Mouse (Mus musculus): ENCODE results near the gene Ptpa. TPM values are rescaled to one million over a fixed set of nuclear protein-coding genes. Genes with fewer than 3 reads are reported as not detected.

Ptpa gene
- total and polyA plus RNA-seq, 2 experiments: 18.3 to 54.3 TPM

GRCm38 (mm10) chr2:30440701-30441517 lies 25.1 kb downstream of the Ptpa start:
- Histone ChIP-seq H3K36me3 (ENCODE audit: control insufficient read depth, insufficient read depth, low read length) (peaks cover 4% of the 10 kb centered on the region; the same call in 1 of the 2 replicates), H3K27ac (replicated peaks; ENCODE audit: insufficient read depth, low read depth, low read length) (peak overlapping the region; percentile 84), H3K4me3 (ENCODE audit: insufficient read depth, low read depth, low read length) (peak overlapping the region; percentile 12; the same call in 1 of the 2 replicates), H3K79me2 (ENCODE audit: control insufficient read depth, insufficient read depth, low read length) (no peaks in the 10 kb centered on the region), H3K27me3 (ENCODE audit: control insufficient read depth, insufficient read depth, low read length) (no peaks in the 10 kb centered on the region), H3K4me1 (ENCODE audit: control insufficient read depth, insufficient read depth, low read length) (peaks cover 4% of the 10 kb centered on the region; the same call in 1 of the 2 replicates), H3K9ac (ENCODE audit: low read depth, low read length) (peak overlapping the region; percentile 26; the same call in 1 of the 2 replicates)
- 37% methylated on average over 12 of the region's 12 CpGs for WGBS
- DNase-seq (ENCODE audit: extremely low read depth, low read depth, low spot score): peak; percentile 40
- TF ChIP-seq CTCF (IDR thresholded peaks at IDR 0.05; ENCODE audit: low read depth, low read length): peak; percentile 1; the same call in 1 of the 2 replicates
- no peak for TF ChIP-seq POLR2A (IDR thresholded peaks at IDR 0.05; ENCODE audit: extremely low read depth, insufficient read depth, low read length)

GRCm38 (mm10) chr2:30441518-30442497 lies 26.0 kb downstream of the Ptpa start:
- TF ChIP-seq CTCF (IDR thresholded peaks at IDR 0.05; ENCODE audit: low read depth, low read length) (no peak), POLR2A (IDR thresholded peaks at IDR 0.05; ENCODE audit: extremely low read depth, insufficient read depth, low read length) (0 out of 2 replicates have a peak, but pooled peaks have one; percentile 10)
- no peaks in the 10 kb centered on the region for H3K27me3 ChIP-seq (ENCODE audit: control insufficient read depth, insufficient read depth, low read length)
- 62% methylated on average over 15 of the region's 15 CpGs for WGBS
- H3K79me2 ChIP-seq (ENCODE audit: control insufficient read depth, insufficient read depth, low read length): no peaks in the 10 kb centered on the region
- H3K27ac ChIP-seq (replicated peaks; ENCODE audit: insufficient read depth, low read depth, low read length): peak overlapping the region; percentile 84
- H3K36me3 ChIP-seq (ENCODE audit: control insufficient read depth, insufficient read depth, low read length): peaks cover 4% of the 10 kb centered on the region; the same call in 1 of the 2 replicates
- H3K4me3 ChIP-seq (ENCODE audit: insufficient read depth, low read depth, low read length): peak overlapping the region; percentile 8
- H3K9ac ChIP-seq (ENCODE audit: low read depth, low read length): peak overlapping the region; percentile 37
- DNase-seq (ENCODE audit: extremely low read depth, low read depth, low spot score): peak; percentile 61
- H3K4me1 ChIP-seq (ENCODE audit: control insufficient read depth, insufficient read depth, low read length): peaks cover 6% of the 10 kb centered on the region; the same call in 1 of the 2 replicates

- Histone ChIP-seq H3K4me1 (ENCODE audit: control insufficient read depth, insufficient read depth, low read length) (peaks cover 6% of the 10 kb centered on the region; the same call in 1 of the 2 replicates), H3K27me3 (ENCODE audit: control insufficient read depth, insufficient read depth, low read length) (no peaks in the 10 kb centered on the region), H3K79me2 (ENCODE audit: control insufficient read depth, insufficient read depth, low read length) (no peaks in the 10 kb centered on the region), H3K4me3 (ENCODE audit: insufficient read depth, low read depth, low read length) (peak overlapping the region; percentile 10), H3K27ac (replicated peaks; ENCODE audit: insufficient read depth, low read depth, low read length) (peak overlapping the region; percentile 63), H3K36me3 (ENCODE audit: control insufficient read depth, insufficient read depth, low read length) (peaks cover 2% of the 10 kb centered on the region; the same call in 1 of the 2 replicates), H3K9ac (ENCODE audit: low read depth, low read length) (peak overlapping the region; percentile 33)
- no peak for DNase-seq (ENCODE audit: extremely low read depth, low read depth, low spot score)
- WGBS: 65% methylated on average over 5 of the region's 5 CpGs
- TF ChIP-seq CTCF (IDR thresholded peaks at IDR 0.05; ENCODE audit: low read depth, low read length): no peak
- TF ChIP-seq POLR2A (IDR thresholded peaks at IDR 0.05; ENCODE audit: extremely low read depth, insufficient read depth, low read length): no peak
Observed at GRCm38 (mm10) chr2:30442498-30442890, 26.7 kb downstream of the Ptpa start.

- H3K36me3 ChIP-seq (ENCODE audit: control insufficient read depth, insufficient read depth, low read length): no peaks in the 10 kb centered on the region
- 83% methylated on average over 4 of the region's 4 CpGs for WGBS
- DNase-seq (ENCODE audit: extremely low read depth, low read depth, low spot score): no peak
- 0 out of 2 replicates have a peak overlapping the region, but pooled peaks have one; percentile 63 for H3K27ac ChIP-seq (replicated peaks; ENCODE audit: insufficient read depth, low read depth, low read length)
- H3K4me1 ChIP-seq (ENCODE audit: control insufficient read depth, insufficient read depth, low read length): peaks cover 6% of the 10 kb centered on the region; the same call in 1 of the 2 replicates
- H3K27me3 ChIP-seq (ENCODE audit: control insufficient read depth, insufficient read depth, low read length): no peaks in the 10 kb centered on the region
- no peak overlapping the region for H3K4me3 ChIP-seq (ENCODE audit: insufficient read depth, low read depth, low read length)
- TF ChIP-seq CTCF (IDR thresholded peaks at IDR 0.05; ENCODE audit: low read depth, low read length) (no peak), POLR2A (IDR thresholded peaks at IDR 0.05; ENCODE audit: extremely low read depth, insufficient read depth, low read length) (no peak)
- no peak overlapping the region for H3K9ac ChIP-seq (ENCODE audit: low read depth, low read length)
- no peaks in the 10 kb centered on the region for H3K79me2 ChIP-seq (ENCODE audit: control insufficient read depth, insufficient read depth, low read length)
Observed at GRCm38 (mm10) chr2:30443281-30443680, 27.4 kb downstream of the Ptpa start.

- H3K4me1 ChIP-seq (ENCODE audit: control insufficient read depth, insufficient read depth, low read length): peaks cover 6% of the 10 kb centered on the region; the same call in 1 of the 2 replicates
- H3K27me3 ChIP-seq (ENCODE audit: control insufficient read depth, insufficient read depth, low read length): no peaks in the 10 kb centered on the region
- WGBS: 75% methylated on average over 5 of the region's 5 CpGs
- H3K4me3 ChIP-seq (ENCODE audit: insufficient read depth, low read depth, low read length): no peak overlapping the region
- H3K79me2 ChIP-seq (ENCODE audit: control insufficient read depth, insufficient read depth, low read length): no peaks in the 10 kb centered on the region
- H3K9ac ChIP-seq (ENCODE audit: low read depth, low read length): no peak overlapping the region
- TF ChIP-seq CTCF (IDR thresholded peaks at IDR 0.05; ENCODE audit: low read depth, low read length): no peak
- TF ChIP-seq POLR2A (IDR thresholded peaks at IDR 0.05; ENCODE audit: extremely low read depth, insufficient read depth, low read length): no peak
- H3K27ac ChIP-seq (replicated peaks; ENCODE audit: insufficient read depth, low read depth, low read length): 0 out of 2 replicates have a peak overlapping the region, but pooled peaks have one; percentile 8
- no peaks in the 10 kb centered on the region for H3K36me3 ChIP-seq (ENCODE audit: control insufficient read depth, insufficient read depth, low read length)
- DNase-seq (ENCODE audit: extremely low read depth, low read depth, low spot score): no peak
Observed at GRCm38 (mm10) chr2:30444006-30444405, 28.2 kb downstream of the Ptpa start.

Data from liver, adult 2 months (tissue).